Mouse (Mus musculus): ENCODE data around the gene Zfp668. TPM values are rescaled to one million over a fixed set of nuclear protein-coding genes. Genes with fewer than 3 reads are reported as not detected.
A peak's percentile ranks its signal among the peaks of the same experiment; 100 is the strongest.

The Zfp668 gene
- total RNA-seq, 4 experiments from 2014 or later: 3.1 to 4.6 (median 4.5) TPM

DNA sequence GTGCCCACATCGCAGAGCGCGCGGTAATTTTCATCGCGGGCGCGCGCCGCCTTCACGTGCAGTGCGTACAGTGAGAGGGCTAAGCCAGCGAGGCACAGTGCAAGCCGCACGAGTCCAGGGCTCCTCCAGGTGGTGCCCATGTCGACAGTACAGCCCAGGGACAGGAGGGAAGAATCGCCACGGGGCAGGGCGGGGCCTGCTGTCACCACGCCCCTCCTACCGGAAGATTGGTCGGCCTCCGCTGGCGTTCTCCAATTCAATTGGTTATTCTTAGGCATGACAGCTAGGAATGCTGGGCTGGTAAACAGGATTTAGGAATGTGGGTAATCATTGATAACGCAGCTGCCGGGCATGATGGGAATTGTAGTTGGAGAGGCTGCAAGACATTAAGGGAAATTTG, 18.8 kb upstream of the Zfp668 start, which contains the start of the genes Gm21974 and Vkorc1:
Gene Gm21974, minus strand, starts transcription at position 13 of the 400 bp plus-strand sequence.
Gene Vkorc1, minus strand, starts transcription at position 176 of the 400 bp plus-strand sequence.
- peak; percentile 95 for DNase-seq (ENCODE audit: low spot score in 2 of 2)

DNA sequence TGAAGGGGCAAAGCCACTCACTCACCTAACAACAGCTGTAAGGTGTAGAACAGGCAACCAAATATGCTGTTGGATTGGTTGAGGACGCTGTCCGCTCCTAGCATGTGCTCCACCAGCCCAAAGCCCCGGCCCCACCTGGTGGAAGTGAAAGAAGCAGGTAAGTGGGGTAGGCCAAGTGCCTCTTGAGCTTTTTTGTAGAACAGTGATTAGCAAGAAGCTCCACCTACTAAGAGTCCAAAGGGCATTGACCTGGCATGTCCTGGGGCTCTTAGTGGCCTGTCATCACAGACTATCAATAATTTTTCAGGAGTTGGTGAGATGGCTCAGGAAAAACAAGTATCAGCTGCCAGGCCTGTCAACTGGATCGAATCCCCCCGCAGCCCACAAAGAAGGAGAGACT, 17.9 kb upstream of the Zfp668 start:
- DNase-seq (ENCODE audit: low spot score in 2 of 2): no peak

DNA sequence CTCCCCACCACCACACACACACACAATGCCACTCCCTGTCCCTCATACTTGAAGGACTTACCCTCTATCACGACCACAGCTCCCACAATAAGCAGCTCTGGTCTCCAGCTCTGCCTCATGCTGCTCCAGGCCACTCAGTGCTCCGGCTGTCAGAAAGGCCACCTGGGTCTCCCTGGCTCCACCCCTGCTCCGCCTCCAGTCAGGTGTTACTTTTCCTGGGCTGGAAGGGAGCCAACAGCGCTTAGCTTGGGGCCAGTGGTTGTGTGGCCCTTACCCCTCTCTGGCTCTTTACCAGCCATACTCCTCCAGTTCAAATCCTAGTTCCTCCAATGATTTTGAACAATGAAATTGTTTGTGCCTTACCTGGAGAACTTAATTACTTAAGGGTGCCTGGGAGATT, 14.2 kb upstream of the Zfp668 start, which contains the start of gene Prss53:
Gene Prss53, minus strand, starts transcription at position 173 of the 400 bp plus-strand sequence.
- no peak for DNase-seq (ENCODE audit: low spot score in 2 of 2)

DNA sequence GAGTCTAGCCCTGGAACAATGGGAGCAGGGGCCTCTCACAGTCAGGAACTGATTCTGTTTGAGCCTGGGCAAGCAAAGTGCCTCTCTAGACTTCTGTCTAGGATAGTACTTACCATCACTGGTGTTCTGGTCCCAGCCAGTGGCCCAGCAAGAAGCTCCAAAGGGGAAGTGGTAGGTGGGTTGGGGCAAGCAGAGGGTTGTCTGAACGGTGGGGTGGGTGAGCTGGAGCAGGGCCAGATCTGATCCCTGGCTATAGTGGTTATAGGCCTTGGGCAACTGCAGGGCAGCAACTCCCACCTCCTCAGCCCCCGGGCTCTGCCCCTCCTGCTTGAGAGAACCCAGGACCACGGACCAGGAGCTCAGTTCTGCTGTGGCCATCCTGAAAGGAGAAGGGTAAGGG, 12.2 kb upstream of the Zfp668 start:
- no peak for DNase-seq (ENCODE audit: low spot score in 2 of 2)

DNA sequence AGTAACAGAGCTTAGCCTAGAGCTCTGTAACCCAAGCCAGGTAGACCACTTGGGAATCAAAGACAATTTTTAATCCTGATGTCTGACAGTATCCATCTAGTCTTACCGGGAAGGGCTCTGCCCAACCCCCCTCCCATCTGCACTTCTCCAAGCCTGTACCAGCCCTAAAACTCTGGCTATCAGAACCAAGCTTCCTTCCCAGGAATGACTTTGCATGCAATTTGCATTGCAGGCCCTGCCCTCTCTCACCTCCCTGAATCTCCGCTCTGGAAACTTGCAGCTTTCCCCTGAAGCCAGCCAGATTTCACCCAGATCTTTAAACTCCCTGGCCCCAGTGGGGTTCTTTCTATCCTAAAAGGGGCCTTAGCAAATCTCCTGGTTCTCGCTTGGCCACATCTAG, 11.2 kb upstream of the Zfp668 start:
- no peak for DNase-seq (ENCODE audit: low spot score in 2 of 2)

DNA sequence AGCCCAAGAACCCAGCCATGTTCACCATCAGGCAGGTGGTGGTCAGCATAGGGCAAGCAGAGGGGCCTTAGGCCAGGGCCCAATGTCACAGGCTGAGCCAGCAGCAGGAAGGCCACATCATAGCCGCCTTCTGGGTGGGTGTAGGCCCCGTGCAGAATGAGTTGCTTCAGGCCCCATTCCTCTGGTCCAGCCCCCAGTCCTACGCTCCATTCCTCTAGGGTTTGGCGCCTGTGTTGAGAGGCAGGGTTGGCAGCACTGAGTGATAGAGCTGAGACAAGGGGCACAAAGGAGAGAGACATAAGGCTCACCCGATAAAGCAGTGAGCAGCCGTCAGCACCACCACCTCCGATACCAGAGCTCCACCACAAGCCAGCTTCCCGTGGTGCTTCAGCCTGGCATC, 10.6 kb upstream of the Zfp668 start:
- no peak for DNase-seq (ENCODE audit: low spot score in 2 of 2)

GRCm38 (mm10) chr7:127886551-127886950, 9.9 kb upstream of the Zfp668 start:
- DNase-seq (ENCODE audit: low spot score in 2 of 2): no peak

DNA sequence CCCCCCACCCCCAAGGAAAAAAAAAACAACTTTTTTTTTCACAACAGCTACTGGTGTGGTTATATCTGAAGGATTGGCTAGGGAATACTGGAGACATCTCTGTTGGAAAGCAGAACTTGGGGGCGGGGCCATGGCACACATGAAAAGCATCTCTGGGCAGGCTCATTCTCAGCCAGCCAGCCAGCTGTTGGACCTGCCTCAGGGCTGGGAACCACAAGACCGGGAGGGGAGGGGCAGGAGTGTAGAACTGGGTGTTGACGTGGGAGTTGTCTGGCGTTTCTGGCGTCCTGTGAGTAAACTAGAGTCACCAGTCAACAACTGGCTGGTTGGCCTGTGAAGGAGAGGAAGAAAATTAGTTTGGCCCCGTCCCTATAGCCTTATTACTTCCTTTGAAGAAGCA, 9.3 kb upstream of the Zfp668 start:
- DNase-seq (ENCODE audit: low spot score in 2 of 2): peak; percentile 55 to 79

- no peak for DNase-seq (ENCODE audit: low spot score in 2 of 2)
Observed at GRCm38 (mm10) chr7:127880431-127880830, 3.8 kb upstream of the Zfp668 start.

GRCm38 (mm10) chr7:127879301-127879700, 2.7 kb upstream of the Zfp668 start:
- DNase-seq (ENCODE audit: low spot score in 2 of 2): no peak

GRCm38 (mm10) chr7:127876041-127876466, 574 bp downstream of the Zfp668 start, which contains the start of gene Zfp646:
Gene Zfp646 (plus strand): TSS chr7:127876221.
- DNase-seq (ENCODE audit: low spot score in 2 of 2): peak; percentile 43 to 54

- DNase-seq (ENCODE audit: low spot score in 2 of 2): peak; percentile 82 to 83
Observed at GRCm38 (mm10) chr7:127875627-127876001, 1.0 kb downstream of the Zfp668 start.

GRCm38 (mm10) chr7:127874812-127875626, 1.6 kb downstream of the Zfp668 start:
- DNase-seq (ENCODE audit: low spot score in 2 of 2): no peak

- DNase-seq (ENCODE audit: low spot score in 2 of 2): no peak
Observed at GRCm38 (mm10) chr7:127870136-127870821, 6.3 kb downstream of the Zfp668 start.

DNA sequence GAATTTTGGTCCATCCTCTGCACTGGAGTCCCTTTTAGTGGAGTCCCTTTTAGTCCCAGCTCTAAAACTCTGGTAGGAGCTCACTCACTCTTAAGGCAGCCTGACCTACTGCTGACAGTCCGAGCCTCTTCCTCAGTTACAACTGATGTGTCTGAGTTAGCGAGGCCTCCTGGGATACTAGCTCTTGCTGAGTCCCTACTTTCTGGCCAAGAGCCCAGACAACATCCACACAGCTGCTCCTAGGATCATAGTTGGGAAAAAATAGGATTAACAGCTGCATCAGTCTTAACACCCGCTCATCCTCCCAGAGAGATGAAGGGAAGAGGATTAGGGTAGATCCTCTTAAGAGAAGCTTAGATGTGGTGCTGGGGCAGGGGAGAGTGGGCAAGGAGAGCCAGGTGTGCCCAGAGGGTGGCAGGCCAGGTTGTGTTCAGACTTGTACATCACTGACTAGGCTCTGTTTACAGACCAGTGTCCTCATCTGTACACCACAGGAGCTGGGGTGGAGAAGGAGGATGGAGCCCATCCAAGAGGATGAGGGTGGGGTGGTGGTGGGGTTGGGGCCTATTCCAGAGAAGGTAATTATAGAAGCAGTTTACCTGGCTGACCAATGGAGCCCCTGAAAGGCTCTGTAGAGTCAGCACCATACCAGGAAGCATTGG, 7.3 kb downstream of the Zfp668 start:
- DNase-seq (ENCODE audit: low spot score in 2 of 2): peak in 1 of 2 experiments; percentile 39

DNA sequence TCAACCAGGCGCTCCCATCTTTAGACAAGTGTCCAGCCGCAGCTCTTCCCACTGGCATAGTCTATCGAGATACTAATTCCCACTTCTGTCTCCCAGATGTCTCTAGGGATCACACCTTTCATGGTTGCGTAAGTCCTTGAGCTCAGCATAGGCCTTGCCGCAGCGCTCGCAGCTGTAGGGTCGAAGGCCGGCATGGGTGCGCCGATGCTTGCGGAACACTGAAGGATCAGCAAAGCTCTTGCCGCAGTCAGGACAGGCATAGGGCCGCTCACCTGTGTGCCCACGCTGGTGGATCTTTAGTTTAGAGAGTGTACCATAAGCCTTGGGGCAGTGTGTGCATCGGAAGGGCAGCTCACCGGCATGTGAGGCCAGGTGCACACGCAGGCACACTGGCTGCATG, 9.0 kb downstream of the Zfp668 start:
- DNase-seq (ENCODE audit: low spot score in 2 of 2): no peak

GRCm38 (mm10) chr7:127866434-127866833, 10.2 kb downstream of the Zfp668 start:
- DNase-seq (ENCODE audit: low spot score in 2 of 2): no peak

DNA sequence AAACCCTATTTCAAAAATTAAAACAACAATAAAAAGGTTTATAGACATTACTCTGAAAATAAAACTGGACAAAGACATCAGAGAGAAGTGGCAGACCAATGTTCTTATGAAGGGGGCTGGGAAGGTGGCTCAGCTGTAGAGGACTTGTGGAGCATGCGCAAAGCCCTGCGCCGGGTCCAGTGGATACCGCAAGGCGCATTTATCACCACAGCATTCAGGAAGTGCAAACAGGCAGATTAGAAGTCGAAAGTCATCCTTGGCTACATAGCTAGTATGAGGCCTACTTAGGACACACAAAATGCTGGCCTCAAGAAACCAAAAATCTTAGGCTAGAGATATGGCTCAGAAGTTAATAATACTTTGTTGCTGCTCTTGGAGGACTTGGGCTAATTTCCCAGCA, 18.4 kb downstream of the Zfp668 start:
- DNase-seq (ENCODE audit: low spot score in 2 of 2): no peak

DNA sequence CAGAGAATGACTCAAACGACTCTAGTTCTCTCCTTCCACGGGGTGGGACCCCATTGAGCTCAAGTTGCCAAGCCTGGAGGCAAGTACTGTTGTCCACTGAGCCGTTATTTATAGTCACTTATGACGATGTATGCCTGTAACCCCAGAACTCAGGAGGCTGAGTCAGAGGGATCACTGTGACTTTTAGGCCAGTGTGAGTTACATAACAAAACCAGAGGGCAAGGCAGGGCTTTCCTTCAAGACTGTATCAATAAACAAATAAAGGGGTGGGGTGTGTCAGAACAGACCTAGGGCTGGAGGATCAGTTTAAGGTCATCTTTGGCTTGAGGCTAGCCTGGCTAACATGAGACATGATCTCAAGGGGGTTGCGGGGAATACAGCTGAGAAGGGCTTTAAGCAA, 25.7 kb downstream of the Zfp668 start:
- peak in 1 of 2 experiments; percentile 30 for DNase-seq (ENCODE audit: low spot score in 2 of 2)

DNA sequence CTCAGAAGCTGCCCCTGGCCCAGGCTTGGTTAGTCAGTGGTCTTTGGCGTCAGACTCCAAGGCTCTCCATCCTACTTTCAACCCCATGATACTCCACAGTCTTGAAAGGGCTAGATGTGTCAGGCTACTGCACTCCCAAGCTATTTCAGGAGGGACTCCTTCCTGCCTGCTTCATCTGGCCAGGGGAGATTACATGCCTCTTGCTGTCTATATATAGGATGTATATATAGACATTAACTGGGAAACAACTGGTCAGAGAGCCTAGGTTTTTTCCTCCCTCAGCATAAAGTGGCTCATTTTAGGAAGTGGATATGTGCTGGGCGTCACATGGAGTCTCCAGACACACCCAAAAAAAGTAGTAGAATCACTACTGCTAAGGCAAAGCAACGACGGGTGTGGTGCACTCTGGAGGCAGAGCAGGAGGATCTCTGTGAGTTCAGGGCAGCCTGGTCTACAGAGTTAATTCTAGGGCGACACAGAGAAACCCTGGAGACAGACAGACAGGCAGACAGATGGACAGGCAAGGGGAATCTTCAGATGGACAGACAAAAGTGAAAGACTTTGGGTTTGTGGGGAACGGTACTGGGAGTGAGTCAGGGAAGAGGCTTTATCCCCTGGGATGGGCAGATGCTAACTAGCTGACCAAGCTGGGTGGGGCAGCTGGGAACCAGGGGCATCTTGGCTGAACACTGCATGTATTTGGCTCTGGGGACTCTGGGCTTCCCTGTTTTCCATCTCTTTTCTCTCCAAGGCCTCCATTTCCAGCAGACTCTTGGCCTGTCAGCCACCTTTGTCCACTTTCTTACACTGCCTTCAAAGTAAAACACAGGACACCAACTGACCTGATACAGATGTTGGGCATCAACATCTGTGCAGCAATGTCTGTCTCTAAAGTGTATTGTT, 26.4 kb downstream of the Zfp668 start:
- no peak for DNase-seq (ENCODE audit: low spot score in 2 of 2)

All from gastrocnemius, adult 8-10 months (tissue).